Mouse (Mus musculus): ENCODE measurements around the gene Rtn2.

DNA sequence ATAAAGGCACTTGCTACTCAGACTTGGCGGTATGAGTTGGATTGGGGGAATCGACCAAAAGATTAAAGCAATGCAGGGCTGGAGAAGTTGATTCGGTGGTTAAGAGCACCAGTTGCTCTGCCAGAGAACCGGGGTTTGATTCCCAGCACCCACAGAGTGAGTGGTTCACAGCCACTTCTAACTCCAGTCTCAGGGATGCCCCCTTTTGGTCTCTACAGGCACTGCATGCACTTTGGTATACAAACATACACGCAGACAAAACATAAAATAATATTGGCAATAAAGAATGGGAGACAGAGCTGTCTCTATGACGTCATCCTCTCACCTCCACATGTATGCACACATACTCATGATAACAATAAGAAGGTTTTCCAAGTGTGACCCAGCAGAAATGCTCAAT is 14.6 kb downstream of the Rtn2 start:
- TF ChIP-seq GATA1 (IDR thresholded peaks at IDR 0.05; ENCODE audit: low read length) = no peak
- TF ChIP-seq TAL1 (IDR thresholded peaks at IDR 0.05; ENCODE audit: low read length) = no peak

Measured in erythroblast, embryonic 14.5 days (primary cell).